Mouse (Mus musculus) megakaryocyte, embryonic 14.5 days (primary cell): Measurements from ENCODE around the gene Dcaf17. TPM values are rescaled to one million over a fixed set of nuclear protein-coding genes. Genes with fewer than 3 reads are reported as not detected.

ENCODE experiments used
- H3K27me3 ChIP-seq: replicated peaks from 2 replicates; pipeline ENCODE3; 2012; ENCODE audit warnings: inconsistent platforms
- H3K36me3 ChIP-seq: replicated peaks from 2 replicates; pipeline ENCODE3; 2012; ENCODE audit warnings: low read length, inconsistent platforms, mixed read lengths
- H3K4me1 ChIP-seq: 2 replicates; pipeline ENCODE4 v1.6.1; 2012; ENCODE audit warnings: inconsistent platforms
- H3K4me3 ChIP-seq: replicated peaks from 2 replicates; pipeline ENCODE3; 2012; ENCODE audit warnings: moderate library complexity, mild to moderate bottlenecking, inconsistent platforms
- H3K9me3 ChIP-seq: 2 replicates; pipeline ENCODE4 v1.6.1; 2012; ENCODE audit warnings: inconsistent platforms
- FLI1 ChIP-seq: IDR thresholded peaks from 2 replicates; pipeline ENCODE4 v1.6.1; 2012; ENCODE audit warnings: low read length, inconsistent platforms, mixed read lengths
- GATA1 ChIP-seq: IDR thresholded peaks from 3 replicates; pipeline ENCODE4 v1.6.1; 2012; ENCODE audit warnings: mixed read lengths, low read length, inconsistent platforms, borderline replicate concordance
- polyA plus RNA-seq: library from polyadenylated mRNA; stranded (reverse); fragments of >175 nt; gene quantifications from 2 replicates; pipeline ENCODE4 v1.2.3, GENCODE M21; 2012; ENCODE audit warnings: low replicate concordance; ENCODE audit not compliant: insufficient read depth

Dcaf17 gene
- polyA plus RNA-seq: 2.2 and 4.0 TPM in 2 replicates

DNA sequence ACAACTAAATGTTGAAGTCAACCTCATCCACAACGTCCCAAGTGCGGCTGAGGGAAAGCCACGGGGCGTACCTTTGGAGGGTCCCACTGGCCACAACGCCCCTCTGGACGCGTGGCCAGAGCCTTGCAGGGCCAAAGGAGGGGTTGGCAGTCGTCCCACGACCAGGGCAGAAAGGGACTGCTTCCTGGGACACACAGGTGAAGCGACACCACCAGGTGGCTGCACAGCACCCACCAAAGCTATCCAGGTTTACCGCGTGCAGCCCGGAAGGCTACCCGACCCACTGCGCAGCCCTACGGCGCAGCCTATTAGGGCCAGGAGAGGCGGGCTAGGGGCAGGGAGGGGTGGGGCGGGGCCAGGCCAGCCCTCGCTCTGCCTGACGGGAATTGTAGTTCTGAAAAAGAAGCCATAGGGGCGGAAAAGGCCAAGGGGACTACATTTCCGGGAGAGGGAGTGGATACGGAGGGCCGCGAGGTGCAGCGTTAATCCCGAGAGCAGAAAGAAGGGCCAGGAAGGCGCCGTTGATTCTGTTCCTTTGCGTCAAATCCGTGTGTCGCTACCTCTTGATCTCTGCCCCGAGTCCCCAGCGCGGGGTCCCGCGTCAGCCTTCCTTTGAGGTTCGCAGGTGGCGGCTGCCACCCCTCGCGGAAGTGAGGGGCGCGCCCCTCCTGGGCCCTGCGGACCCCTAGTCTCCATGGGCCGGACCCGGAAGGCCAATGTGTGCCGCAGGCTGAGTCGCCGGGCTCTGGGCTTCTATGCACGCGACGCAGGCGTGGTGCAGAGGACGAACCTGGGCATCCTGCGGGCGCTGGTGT, at the start of gene Dcaf17, which contains the start of gene Mettl8:
Dcaf17 (plus strand) TSS at position 29 of the 815 bp plus-strand sequence.
Mettl8 (minus strand) TSS at position 284 of the 815 bp plus-strand sequence.
- no peak for TF ChIP-seq GATA1
- TF ChIP-seq FLI1: no peak
- Histone ChIP-seq H3K27me3 (no peaks in the 10 kb centered on the region), H3K36me3 (peaks cover 36% of the 10 kb centered on the region), H3K4me3 (peak within 1 kb of the TSS; percentile 99), H3K9me3 (no peaks in the 10 kb centered on the region), H3K4me1 (peaks cover 27% of the 10 kb centered on the region)

DNA sequence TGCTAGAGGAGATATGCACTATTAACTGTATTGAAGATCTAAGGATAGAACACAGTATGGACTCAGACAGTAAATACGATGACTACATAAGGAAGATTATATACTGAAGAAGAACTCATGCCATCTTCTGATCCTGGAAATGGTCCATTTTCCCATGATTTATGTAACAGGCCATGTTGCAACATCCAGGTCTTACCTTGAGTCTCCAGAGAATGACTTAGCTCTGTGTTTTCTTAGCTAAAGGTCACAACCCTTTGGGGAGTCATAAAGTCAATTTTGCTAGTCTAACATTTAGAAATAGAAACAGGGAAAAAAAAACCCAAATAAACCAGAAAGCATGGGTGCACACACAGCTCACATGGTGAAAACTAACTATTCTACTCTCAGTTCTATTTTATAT, 43.3 kb upstream of the Dcaf17 start:
- Histone ChIP-seq H3K4me3 (no peak overlapping the region), H3K4me1 (peaks cover 21% of the 10 kb centered on the region), H3K9me3 (peaks cover 6% of the 10 kb centered on the region; the same call in 1 of the 2 replicates), H3K36me3 (peaks cover 37% of the 10 kb centered on the region), H3K27me3 (no peaks in the 10 kb centered on the region)
- no peak for TF ChIP-seq GATA1
- no peak for TF ChIP-seq FLI1

DNA sequence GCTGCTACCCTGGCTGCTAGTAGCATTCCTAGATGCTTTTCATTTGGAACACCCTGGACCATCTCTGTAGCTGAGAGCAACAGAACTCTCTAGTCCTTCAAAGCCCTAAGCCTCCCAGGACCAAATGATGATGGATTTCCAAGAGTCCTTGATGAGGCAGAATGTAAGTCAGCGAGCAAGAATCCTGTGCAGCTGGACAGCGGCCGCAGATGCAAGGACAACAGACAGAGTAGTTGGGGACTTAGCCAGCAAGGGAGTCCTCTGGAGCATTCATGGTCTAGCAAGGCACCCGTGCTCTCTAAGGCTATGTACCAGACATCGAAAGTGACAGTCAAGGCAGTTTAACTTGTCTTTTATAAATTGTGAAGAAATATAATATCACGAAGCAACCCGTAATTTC, 41.6 kb upstream of the Dcaf17 start:
- Histone ChIP-seq H3K4me1 (peaks cover 25% of the 10 kb centered on the region), H3K4me3 (no peak overlapping the region), H3K9me3 (peaks cover 6% of the 10 kb centered on the region; the same call in 1 of the 2 replicates), H3K27me3 (no peaks in the 10 kb centered on the region), H3K36me3 (peaks cover 45% of the 10 kb centered on the region)
- TF ChIP-seq FLI1 (no peak), GATA1 (no peak)

DNA sequence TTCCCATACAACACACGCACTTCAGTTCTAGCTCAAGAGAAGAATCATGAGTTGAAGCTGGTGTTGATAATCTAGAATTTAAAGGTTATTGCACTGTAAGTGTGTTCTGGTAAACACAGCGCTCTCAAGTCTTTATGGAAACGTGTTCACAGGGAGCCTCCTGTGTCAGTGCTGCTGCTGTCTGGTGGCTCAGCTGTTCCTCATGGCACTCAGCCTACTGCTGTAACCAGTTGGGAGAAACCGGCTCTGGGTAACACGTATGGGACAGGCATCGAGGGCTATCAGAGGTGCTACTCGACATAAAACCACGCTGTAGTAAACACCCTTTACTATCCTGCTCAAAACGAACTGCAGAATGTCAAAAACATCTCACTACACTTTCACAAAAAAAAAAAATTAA, 35.9 kb upstream of the Dcaf17 start:
- Histone ChIP-seq H3K4me3 (no peak overlapping the region), H3K36me3 (peaks cover 33% of the 10 kb centered on the region), H3K27me3 (no peaks in the 10 kb centered on the region), H3K9me3 (no peaks in the 10 kb centered on the region), H3K4me1 (peaks cover 57% of the 10 kb centered on the region)
- TF ChIP-seq GATA1: no peak
- TF ChIP-seq FLI1: no peak

DNA sequence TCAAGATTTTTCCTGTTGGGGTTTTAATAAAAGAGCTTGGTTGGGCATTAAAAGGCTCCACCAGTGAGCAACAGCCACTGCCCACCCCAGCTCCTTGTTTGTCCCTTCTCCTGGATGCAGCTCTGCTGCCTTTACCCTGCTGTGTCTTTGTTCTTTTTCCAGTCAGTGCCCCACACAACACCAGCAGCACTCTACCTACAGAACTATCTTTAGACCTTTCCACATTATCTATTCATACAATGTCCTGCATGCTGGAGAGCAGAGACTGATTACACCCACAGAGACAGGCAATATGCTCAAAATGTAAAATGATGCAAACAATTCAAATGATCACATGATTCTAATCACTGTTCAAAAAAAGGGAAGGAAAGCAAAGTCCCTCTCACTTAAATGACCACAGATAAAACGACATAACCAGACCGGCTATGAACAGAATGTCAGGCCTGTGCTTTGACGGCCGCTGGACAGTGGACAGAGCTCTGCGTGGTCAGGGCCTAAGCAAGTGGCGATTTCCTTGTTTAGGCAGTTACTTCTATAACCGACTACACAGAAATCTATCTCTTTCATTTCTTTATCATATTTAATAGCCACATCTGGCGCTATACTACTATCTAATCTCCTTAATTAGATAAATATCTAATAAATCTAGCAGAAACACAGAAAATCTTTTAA, 35.3 kb upstream of the Dcaf17 start:
- peaks cover 56% of the 10 kb centered on the region for H3K4me1 ChIP-seq
- H3K27me3 ChIP-seq: no peaks in the 10 kb centered on the region
- H3K36me3 ChIP-seq: peaks cover 27% of the 10 kb centered on the region
- no peak overlapping the region for H3K4me3 ChIP-seq
- no peaks in the 10 kb centered on the region for H3K9me3 ChIP-seq
- TF ChIP-seq FLI1: no peak
- no peak for TF ChIP-seq GATA1

DNA sequence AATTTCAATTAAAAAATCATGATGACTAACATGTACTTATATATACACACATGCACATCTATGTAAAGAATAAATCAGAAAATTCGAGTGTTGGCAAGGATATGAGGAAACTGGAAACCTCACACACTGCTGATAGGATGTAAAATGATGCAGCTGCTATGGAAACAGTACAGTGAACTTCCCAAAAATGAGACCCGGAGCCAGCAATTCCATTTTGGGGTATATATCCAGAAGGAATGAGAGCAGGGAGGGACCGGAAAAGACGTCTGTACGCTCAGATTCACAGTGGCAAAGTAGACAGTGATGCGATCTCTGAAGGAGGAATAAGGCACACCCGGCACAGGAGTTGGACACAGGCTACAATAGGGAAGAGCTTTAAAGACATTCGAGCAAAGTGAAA, 34.5 kb upstream of the Dcaf17 start:
- peaks cover 60% of the 10 kb centered on the region for H3K4me1 ChIP-seq
- H3K9me3 ChIP-seq: no peaks in the 10 kb centered on the region
- no peak for TF ChIP-seq FLI1
- no peak for TF ChIP-seq GATA1
- H3K4me3 ChIP-seq: no peak overlapping the region
- H3K27me3 ChIP-seq: no peaks in the 10 kb centered on the region
- peaks cover 27% of the 10 kb centered on the region for H3K36me3 ChIP-seq

DNA sequence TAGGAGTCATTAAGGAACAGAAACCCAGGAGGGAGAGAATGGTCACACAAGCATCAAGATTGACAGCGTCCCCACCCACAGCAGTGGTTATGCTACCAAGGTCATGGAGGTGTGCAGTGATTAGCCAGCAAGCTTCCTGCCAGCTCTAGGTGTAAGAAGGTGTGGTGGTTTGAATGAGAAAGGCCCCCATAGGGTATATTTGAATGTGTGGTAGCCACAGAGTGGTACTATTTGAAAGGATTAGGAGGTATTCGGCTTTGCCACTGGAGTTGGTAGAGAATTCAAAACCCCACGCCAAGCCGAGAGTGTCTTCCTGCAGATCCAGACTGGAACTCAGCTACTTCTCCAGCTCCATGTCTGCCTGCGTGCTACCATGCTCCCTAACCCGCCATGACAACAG, 32.1 kb upstream of the Dcaf17 start:
- Histone ChIP-seq H3K27me3 (no peaks in the 10 kb centered on the region), H3K36me3 (peaks cover 10% of the 10 kb centered on the region), H3K9me3 (no peaks in the 10 kb centered on the region), H3K4me1 (peaks cover 74% of the 10 kb centered on the region), H3K4me3 (no peak overlapping the region)
- no peak for TF ChIP-seq FLI1
- TF ChIP-seq GATA1: no peak

DNA sequence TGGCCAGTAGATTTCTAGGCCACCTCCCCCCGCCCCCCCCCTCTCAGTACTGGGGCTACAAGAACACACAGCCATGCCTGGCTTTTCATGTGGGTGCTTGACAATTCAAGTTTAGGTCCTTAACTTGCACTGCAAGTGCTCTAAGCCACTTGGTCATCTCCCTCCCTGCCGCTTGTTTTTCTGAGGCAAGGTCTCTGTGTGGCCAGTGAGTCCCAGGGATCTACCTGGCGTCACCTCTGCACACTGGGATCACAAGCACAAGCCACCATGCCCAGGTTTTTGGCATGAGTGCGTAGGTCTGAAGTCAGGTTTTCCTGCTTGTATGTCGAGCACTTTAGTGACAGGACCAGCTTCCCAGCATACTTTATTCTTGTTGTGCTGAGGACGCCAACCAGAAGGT, 31.1 kb upstream of the Dcaf17 start:
- Histone ChIP-seq H3K9me3 (no peaks in the 10 kb centered on the region), H3K4me3 (no peak overlapping the region), H3K36me3 (peaks cover 9% of the 10 kb centered on the region), H3K4me1 (peaks cover 76% of the 10 kb centered on the region), H3K27me3 (no peaks in the 10 kb centered on the region)
- TF ChIP-seq GATA1 (no peak), FLI1 (no peak)

DNA sequence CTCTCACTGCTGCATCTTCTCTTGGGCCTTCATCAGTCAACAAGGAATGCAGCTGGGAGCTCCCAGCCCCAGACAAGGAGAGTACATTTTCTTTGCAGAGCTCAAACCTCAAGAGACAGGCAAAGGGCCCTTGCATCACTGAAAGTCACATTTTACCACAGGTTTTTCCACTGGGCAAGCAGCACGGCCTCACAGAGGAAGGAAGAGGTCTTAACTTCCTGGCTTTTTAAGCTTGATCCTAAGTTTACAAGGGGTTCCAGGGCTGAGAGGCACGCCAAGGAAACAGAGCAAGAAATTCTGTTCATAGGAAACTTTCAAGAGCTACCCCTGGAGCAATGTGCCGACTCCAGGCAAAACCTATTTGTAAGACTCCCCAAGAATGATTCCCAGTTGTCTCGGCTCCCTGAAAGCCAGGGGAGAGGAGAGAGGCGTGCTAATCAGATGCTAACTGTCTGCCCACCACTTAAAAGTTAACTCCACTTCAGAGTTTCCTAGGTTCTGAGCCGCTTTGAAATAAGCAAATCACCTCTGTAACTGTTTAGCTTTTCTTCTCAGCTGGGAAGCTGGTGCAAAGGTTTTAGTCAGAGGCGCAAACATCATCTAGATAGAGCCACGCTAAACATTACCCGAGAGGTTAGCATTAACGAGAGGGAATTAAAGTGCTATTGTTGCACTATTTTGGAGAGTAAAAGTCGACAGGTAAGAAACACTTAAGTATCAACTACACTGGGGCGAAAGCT, 29.4 kb upstream of the Dcaf17 start:
- TF ChIP-seq GATA1 (no peak), FLI1 (no peak)
- peaks cover 80% of the 10 kb centered on the region for H3K4me1 ChIP-seq

DNA sequence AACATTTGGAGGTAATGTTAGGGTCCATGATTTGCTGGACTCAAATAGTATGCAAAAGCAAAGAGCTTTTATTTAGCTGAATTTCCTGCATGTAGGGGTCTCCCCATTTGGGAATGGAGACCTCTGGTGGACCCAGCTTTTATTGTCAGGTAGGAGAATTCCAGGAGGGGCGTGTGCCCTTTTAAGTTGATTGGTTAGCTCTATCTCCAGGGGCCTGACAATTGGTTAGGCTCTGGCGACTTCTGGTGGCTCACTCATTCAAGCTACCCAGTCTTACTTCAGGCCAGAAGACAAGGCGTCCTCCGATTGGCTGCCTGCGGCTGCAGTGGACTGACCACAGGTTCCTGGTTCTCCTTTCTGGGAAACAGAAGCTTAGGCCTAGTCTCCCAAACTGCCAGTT, 28.3 kb upstream of the Dcaf17 start:
- no peaks in the 10 kb centered on the region for H3K27me3 ChIP-seq
- no peaks in the 10 kb centered on the region for H3K9me3 ChIP-seq
- TF ChIP-seq GATA1: no peak
- TF ChIP-seq FLI1: no peak
- H3K4me3 ChIP-seq: no peak overlapping the region
- peaks cover 82% of the 10 kb centered on the region for H3K4me1 ChIP-seq
- H3K36me3 ChIP-seq: peaks cover 11% of the 10 kb centered on the region

More for the DNA sequence above, 29.4 kb upstream of the Dcaf17 start:
- Histone ChIP-seq H3K27me3 (no peaks in the 10 kb centered on the region), H3K9me3 (no peaks in the 10 kb centered on the region), H3K4me3 (peak overlapping the region; percentile 28), H3K36me3 (peaks cover 11% of the 10 kb centered on the region)
